Mouse (Mus musculus) thymus, postnatal 25 days (tissue): Measurements from ENCODE around the gene Lepr.

Experiments used
- DNase-seq: peaks from one replicate; pipeline ENCODE4 v3.0.0; 2022

Lepr gene

GRCm38 (mm10) chr4:101717367-101718121 is at the start of gene Lepr:
Gene Lepr, plus strand, starts transcription at chr4:101717404.
- no peak for DNase-seq

GRCm38 (mm10) chr4:101669161-101669560 is 48.0 kb upstream of the Lepr start:
- no peak for DNase-seq

GRCm38 (mm10) chr4:101669811-101670210 is 47.4 kb upstream of the Lepr start:
- DNase-seq, result no peak

GRCm38 (mm10) chr4:101674790-101675189 is 42.4 kb upstream of the Lepr start:
- DNase-seq, result no peak

GRCm38 (mm10) chr4:101675726-101676125 is 41.5 kb upstream of the Lepr start:
- DNase-seq, result no peak

- no peak for DNase-seq
These were observed 34.6 kb upstream of the Lepr start for GRCm38 (mm10) chr4:101682620-101683019.

- no peak for DNase-seq
These were observed 34.1 kb upstream of the Lepr start for GRCm38 (mm10) chr4:101683086-101683485.

- DNase-seq, result no peak
These were observed 32.4 kb upstream of the Lepr start for GRCm38 (mm10) chr4:101684821-101685220.

- no peak for DNase-seq
These were observed 30.9 kb upstream of the Lepr start for GRCm38 (mm10) chr4:101686227-101686810.

GRCm38 (mm10) chr4:101689241-101689640 is 28.0 kb upstream of the Lepr start:
- no peak for DNase-seq

GRCm38 (mm10) chr4:101689645-101690044 is 27.6 kb upstream of the Lepr start:
- DNase-seq, result no peak

- no peak for DNase-seq
These were observed 24.3 kb upstream of the Lepr start for GRCm38 (mm10) chr4:101692892-101693291.

- no peak for DNase-seq
These were observed 22.7 kb upstream of the Lepr start for GRCm38 (mm10) chr4:101694529-101694928.

- DNase-seq, result no peak
These were observed 20.0 kb upstream of the Lepr start for GRCm38 (mm10) chr4:101697236-101697635.

- no peak for DNase-seq
These were observed 17.8 kb upstream of the Lepr start for GRCm38 (mm10) chr4:101699423-101699822.

GRCm38 (mm10) chr4:101700892-101701640 is 16.1 kb upstream of the Lepr start:
- DNase-seq, result no peak

- DNase-seq, result no peak
These were observed 11.9 kb upstream of the Lepr start for GRCm38 (mm10) chr4:101705325-101705724.

GRCm38 (mm10) chr4:101707234-101707633 is 10.0 kb upstream of the Lepr start:
- DNase-seq, result no peak

GRCm38 (mm10) chr4:101707953-101708352 is 9.3 kb upstream of the Lepr start:
- no peak for DNase-seq

GRCm38 (mm10) chr4:101710361-101710760 is 6.8 kb upstream of the Lepr start:
- DNase-seq, result no peak

GRCm38 (mm10) chr4:101711100-101711499 is 6.1 kb upstream of the Lepr start:
- no peak for DNase-seq

- DNase-seq, result no peak
These were observed 4.6 kb upstream of the Lepr start for GRCm38 (mm10) chr4:101712563-101712962.

GRCm38 (mm10) chr4:101715302-101715701 is 1.9 kb upstream of the Lepr start:
- DNase-seq, result no peak

- DNase-seq, result no peak
These were observed 1.4 kb upstream of the Lepr start for GRCm38 (mm10) chr4:101715805-101716204.
